Mouse (Mus musculus) hindbrain, embryonic 14.5 days (tissue): Measurements from ENCODE around the gene Neurog1. TPM values are rescaled to one million over a fixed set of nuclear protein-coding genes. Genes with fewer than 3 reads are reported as not detected.

Experiments used
- ATAC-seq: fragments of 200-750 bp; cut with Nextera tagmentation; 2 replicates; pipeline ENCODE4 v1.8.0; 2017; ENCODE audit warnings: moderate number of reproducible peaks, mild to moderate bottlenecking, moderate TSS enrichment, moderate library complexity; ENCODE audit not compliant: low FRiP score
- DNase-seq: peaks from one replicate; pipeline ENCODE4 v3.0.0-alpha.2; 2015; ENCODE audit warnings: low spot score
- H3K27ac ChIP-seq: fragments of 300-500 bp; sonication (generic); 2 replicates; pipeline ENCODE4 v1.5.1; 2014; ENCODE audit warnings: mild to moderate bottlenecking, moderate library complexity
- H3K27me3 ChIP-seq: fragments of 300-500 bp; sonication (generic); 2 replicates; pipeline ENCODE4 v1.6.1; 2014; ENCODE audit warnings: mild to moderate bottlenecking, low read length, mixed read lengths; ENCODE audit not compliant: control insufficient read depth, insufficient read depth
- H3K36me3 ChIP-seq: fragments of 300-500 bp; sonication (generic); replicated peaks from 2 replicates; pipeline ENCODE4 v1.6.1; 2014; ENCODE audit not compliant: control insufficient read depth, insufficient read depth
- H3K4me1 ChIP-seq: fragments of 300-500 bp; sonication (generic); replicated peaks from 2 replicates; pipeline ENCODE4 v1.6.1; 2014; ENCODE audit warnings: antibody characterized with exemption, low read length, mixed read lengths; ENCODE audit not compliant: control insufficient read depth, insufficient read depth
- H3K4me2 ChIP-seq: fragments of 300-500 bp; sonication (generic); replicated peaks from 2 replicates; pipeline ENCODE4 v1.6.1; 2014; ENCODE audit warnings: mild to moderate bottlenecking, moderate library complexity
- H3K4me3 ChIP-seq: fragments of 300-500 bp; sonication (generic); replicated peaks from 2 replicates; pipeline ENCODE4 v1.5.1; 2014; ENCODE audit warnings: mild to moderate bottlenecking, low read length
- H3K9ac ChIP-seq: fragments of 300-500 bp; sonication (generic); 2 replicates; pipeline ENCODE4 v1.6.1; 2014
- H3K9me3 ChIP-seq: fragments of 300-500 bp; sonication (generic); 2 replicates; pipeline ENCODE4 v1.6.1; 2016; ENCODE audit warnings: low read length; ENCODE audit not compliant: control insufficient read depth
- WGBS: fragments of 180-500 bp; shearing (Covaris S2); extraction: QIAGEN DNeasy Blood & Tissue Kit; methylation state at CpG from one replicate; pipeline ENCODE4 v1.1.7; 2014; 5-methylcytosine and 5-hydroxymethylcytosine counted together
- polyA plus RNA-seq: library from polyadenylated mRNA; unstranded; fragments of >200 nt; fragmentation: Nextera tagmentation; extraction: Ambion mirVana; gene quantifications from 2 replicates; pipeline ENCODE4 v1.2.1, GENCODE M21; 2014

Gene Neurog1
- polyA plus RNA-seq, 1 experiment from 2014 or later: not detected

DNA sequence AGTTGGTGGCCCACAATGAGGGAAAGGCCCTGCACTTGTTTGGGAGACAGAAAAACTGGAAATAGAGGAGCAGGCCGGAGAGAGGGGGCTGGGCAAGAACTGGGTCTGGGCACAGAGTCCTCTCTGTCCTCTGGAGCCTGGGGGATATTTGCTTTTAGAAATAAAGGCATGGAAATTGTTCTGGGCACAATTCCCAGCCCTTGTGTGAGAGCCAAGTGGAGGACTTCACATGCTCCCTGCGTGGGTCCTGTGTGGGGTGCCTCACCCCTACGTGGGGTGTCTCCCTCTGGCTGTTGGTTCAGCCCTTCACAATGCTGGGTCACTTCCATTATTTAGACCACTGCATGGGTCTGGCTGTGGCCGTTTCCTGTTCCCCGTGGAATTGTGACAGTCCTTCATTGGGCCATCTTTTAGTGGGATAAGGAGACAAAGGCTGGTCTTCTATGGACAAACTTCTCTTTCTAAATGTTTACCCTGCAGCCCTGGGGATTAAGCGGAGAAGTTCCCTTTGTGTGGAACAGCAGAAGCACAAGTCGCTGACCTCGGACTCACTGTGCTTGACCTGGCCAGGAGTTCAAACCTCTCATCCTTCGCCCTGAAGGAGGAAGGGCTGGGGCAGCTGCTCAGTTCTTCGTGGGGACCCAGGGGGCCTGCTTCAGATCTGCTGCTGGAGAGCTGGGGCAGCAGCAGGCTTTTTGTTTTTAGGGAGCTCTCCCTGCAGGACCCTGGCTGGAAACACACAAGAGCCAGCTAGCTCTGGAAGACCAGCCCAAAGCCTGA is 25.6 kb downstream of the Neurog1 start:
- H3K36me3 ChIP-seq: no peaks in the 10 kb centered on the region
- H3K9ac ChIP-seq: no peak overlapping the region
- ATAC-seq: 0 out of 2 replicates have a peak, but pooled peaks have one; percentile 45
- H3K4me3 ChIP-seq: no peak overlapping the region
- H3K27me3 ChIP-seq: peaks cover 88% of the 10 kb centered on the region
- 11% methylated on average over 10 of the region's 10 CpGs for WGBS
- peak; percentile 59 for DNase-seq
- H3K27ac ChIP-seq: no peak overlapping the region; the same call in 1 of the 2 replicates
- H3K4me2 ChIP-seq: no peak overlapping the region
- no peaks in the 10 kb centered on the region for H3K9me3 ChIP-seq
- peaks cover 11% of the 10 kb centered on the region for H3K4me1 ChIP-seq

DNA sequence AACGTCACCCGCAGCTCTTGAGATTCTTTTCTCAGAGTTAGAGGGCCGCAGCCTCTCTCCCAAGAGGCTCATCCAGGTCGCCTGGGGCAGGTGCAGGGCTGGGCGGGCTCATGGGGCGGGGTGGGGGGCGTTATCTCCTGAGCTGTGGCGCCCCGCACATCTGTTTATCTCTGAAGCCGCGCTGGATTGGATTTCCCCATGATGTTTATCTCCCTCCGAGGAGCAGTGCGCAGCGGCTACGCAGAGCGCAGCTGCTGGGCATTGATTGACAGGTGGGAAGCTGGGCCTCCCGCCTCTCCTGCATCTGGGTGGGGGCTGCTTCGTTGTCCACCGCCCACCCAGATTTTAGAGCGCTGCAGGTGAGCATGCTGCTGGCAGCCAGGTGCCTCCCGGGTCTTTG is 28.3 kb downstream of the Neurog1 start:
- Histone ChIP-seq H3K9ac (no peak overlapping the region), H3K4me3 (no peak overlapping the region), H3K36me3 (no peaks in the 10 kb centered on the region), H3K4me1 (peaks cover 13% of the 10 kb centered on the region), H3K9me3 (no peaks in the 10 kb centered on the region), H3K27me3 (peaks cover 89% of the 10 kb centered on the region), H3K27ac (no peak overlapping the region), H3K4me2 (no peak overlapping the region)
- 7% methylated on average over 21 of the region's 21 CpGs for WGBS
- DNase-seq (no peak), ATAC-seq (no peak)

DNA sequence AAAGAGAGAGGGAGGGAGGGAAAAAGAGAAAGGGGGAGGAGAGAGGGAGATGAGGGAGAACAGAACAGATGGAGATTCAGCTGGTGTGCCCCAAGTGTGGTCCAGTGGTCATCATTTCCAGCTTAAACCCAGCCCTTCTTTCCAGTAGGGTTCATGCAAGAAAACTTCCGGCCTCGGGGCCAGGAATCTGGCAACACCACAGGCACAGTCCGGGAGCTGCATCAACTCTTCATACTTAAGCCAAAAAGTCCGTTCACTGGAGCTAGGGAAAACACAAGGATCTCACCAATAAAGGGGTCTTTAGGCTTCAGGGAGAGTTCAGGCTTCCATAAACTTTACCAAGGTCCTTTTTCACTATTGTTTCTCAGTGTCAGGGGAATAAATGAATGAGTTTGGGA is 29.1 kb downstream of the Neurog1 start:
- 7% methylated on average over 4 of the region's 4 CpGs for WGBS
- DNase-seq (no peak), ATAC-seq (no peak)
- Histone ChIP-seq H3K4me2 (no peak overlapping the region; the same call in 1 of the 2 replicates), H3K27ac (no peak overlapping the region), H3K36me3 (no peaks in the 10 kb centered on the region), H3K4me3 (no peak overlapping the region), H3K4me1 (peaks cover 13% of the 10 kb centered on the region), H3K27me3 (peaks cover 86% of the 10 kb centered on the region), H3K9me3 (no peaks in the 10 kb centered on the region), H3K9ac (no peak overlapping the region)

DNA sequence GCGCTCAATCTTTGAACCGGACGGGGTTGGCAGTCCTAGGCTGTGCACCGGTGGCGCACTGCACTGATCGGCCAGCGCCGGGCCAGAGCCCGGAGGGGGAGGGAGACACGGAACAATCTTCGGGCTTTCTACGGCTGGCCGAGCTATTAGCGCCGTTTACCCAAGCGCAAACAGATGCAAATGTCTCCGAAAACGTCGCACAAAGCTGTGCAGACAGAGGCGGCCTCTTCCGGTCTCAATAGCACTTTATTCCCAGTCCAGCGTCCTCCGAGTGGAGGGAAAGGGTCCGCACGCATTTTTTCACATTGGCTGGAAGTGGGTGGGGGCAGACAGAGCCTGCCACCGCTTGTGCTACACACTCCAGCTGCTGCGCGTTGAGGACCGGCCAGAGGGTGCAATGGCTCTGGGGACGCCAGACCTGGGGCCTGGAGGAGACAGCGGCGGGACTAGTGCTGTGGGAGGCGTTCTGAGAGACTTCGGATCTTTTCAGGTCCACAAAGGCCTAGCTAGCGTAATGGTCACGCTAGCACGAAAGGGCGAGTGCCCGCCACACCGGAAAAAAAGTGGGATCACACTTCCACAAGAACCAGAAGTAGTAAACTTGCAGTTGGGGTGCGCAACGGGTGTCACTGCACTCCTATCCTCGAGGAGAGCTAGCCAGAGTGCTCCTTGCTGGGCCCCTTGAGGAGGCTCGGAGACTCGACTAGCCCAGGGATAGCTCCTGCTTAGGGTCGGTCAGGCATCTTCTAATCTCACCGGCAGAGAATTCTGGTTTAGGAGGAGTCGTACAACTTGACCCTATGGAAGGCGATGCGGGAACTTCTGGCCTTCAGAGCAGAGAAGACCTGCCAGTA is 29.7 kb downstream of the Neurog1 start:
- Histone ChIP-seq H3K4me1 (peaks cover 13% of the 10 kb centered on the region), H3K4me2 (peak overlapping the region; percentile 72), H3K9ac (peak overlapping the region; percentile 44; the same call in 1 of the 2 replicates), H3K36me3 (no peaks in the 10 kb centered on the region), H3K27ac (no peak overlapping the region), H3K4me3 (peak overlapping the region; percentile 32), H3K9me3 (no peaks in the 10 kb centered on the region), H3K27me3 (peaks cover 82% of the 10 kb centered on the region)
- 2% methylated on average over 50 of the region's 50 CpGs for WGBS
- peak; percentile 54 for DNase-seq
- ATAC-seq: peak; percentile 65; the same call in 1 of the 2 replicates

DNA sequence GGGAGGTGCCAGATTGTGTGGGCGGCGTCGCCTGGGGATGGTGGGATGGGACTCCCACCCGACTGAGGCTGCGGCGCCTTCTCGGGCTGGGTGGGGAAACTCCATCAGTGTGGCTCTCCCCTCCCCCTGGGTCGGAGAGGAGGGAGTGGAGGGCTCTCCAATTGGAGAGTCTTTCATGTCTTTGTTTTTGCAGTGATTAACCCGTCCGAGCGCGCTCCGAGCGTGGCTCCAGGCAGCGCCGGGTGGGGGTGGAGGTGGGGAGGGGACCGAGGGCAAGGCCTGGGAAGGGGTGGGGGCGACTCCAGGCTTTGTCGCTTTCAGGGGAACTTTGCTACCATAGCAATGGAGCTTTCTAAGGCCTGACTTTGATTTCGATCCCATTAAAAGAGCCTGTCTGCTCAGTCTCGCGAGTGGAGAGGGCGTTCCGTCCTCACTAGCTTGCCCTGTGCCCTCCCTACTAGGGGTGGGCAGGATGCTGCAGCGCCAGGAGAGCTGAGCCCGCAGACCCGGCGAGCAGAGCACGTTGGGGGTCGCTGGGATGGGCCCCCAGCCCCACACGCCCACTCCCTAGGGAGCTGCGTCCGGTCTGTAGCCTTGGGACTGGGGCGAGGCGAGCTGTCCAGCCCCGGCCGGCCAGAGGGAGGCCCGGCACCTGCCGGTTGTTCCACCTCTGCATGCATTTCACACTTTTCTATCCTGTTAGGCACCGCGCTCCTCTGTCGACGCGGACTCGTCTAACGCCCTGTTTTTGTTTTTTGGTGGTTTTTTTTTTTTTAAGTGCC is 30.6 kb downstream of the Neurog1 start:
- Histone ChIP-seq H3K27ac (peak overlapping the region; percentile 59), H3K9ac (peak overlapping the region; percentile 44), H3K4me1 (peaks cover 14% of the 10 kb centered on the region), H3K36me3 (no peaks in the 10 kb centered on the region), H3K4me2 (peak overlapping the region; percentile 72), H3K27me3 (peaks cover 84% of the 10 kb centered on the region), H3K4me3 (peak overlapping the region; percentile 32), H3K9me3 (no peaks in the 10 kb centered on the region)
- peak; percentile 79 for ATAC-seq
- WGBS: 0% methylated on average over 45 of the region's 46 CpGs
- DNase-seq: no peak

DNA sequence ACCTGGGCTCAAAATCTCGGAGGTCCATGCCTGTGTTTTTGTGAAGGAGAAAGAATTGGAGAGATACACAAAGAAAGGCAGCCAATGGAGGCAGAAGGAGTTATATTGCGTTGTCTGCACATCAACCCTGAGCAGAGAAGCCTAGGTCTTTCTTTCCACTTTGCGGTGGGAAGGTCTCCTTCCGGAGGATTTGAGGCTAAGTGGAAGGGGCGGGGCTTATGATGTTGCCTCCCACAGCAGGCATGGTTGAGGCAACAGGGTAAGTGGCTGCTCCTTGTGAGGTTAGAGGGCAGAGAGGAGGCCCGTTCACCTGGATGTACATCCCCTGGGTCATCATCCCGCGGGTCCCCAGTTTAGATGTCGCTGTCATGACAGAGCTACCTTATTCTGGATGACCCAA is 32.7 kb downstream of the Neurog1 start:
- WGBS: 68% methylated on average over 9 of the region's 9 CpGs
- no peaks in the 10 kb centered on the region for H3K9me3 ChIP-seq
- no peaks in the 10 kb centered on the region for H3K36me3 ChIP-seq
- peaks cover 78% of the 10 kb centered on the region for H3K27me3 ChIP-seq
- H3K9ac ChIP-seq: no peak overlapping the region
- H3K4me1 ChIP-seq: peaks cover 25% of the 10 kb centered on the region
- H3K4me3 ChIP-seq: no peak overlapping the region
- no peak overlapping the region for H3K4me2 ChIP-seq
- no peak overlapping the region for H3K27ac ChIP-seq
- ATAC-seq (no peak), DNase-seq (no peak)

DNA sequence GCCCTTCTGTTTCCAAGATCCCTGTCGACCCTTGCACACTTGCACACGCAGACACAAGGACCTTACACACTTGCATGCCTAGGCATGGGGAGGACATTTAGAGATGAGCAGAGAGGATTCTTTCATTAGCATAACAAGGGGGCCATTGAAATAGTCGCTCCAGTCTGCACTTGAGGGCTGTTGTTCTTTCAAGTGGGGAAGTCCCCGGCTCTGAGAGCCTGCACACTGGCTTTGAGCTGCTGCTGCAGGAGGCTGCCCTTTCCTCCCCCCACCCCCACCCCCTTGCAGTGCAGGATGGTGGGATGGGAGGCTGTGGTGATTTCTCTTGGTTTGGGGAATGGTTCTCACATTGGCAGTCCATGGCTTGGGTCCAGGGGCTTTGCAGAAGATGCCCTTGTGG is 35.9 kb downstream of the Neurog1 start:
- no peak for DNase-seq
- Histone ChIP-seq H3K4me2 (no peak overlapping the region), H3K9me3 (peaks cover 10% of the 10 kb centered on the region), H3K4me3 (no peak overlapping the region), H3K27me3 (peaks cover 61% of the 10 kb centered on the region), H3K4me1 (peaks cover 12% of the 10 kb centered on the region; the same call in 1 of the 2 replicates), H3K36me3 (no peaks in the 10 kb centered on the region), H3K9ac (no peak overlapping the region), H3K27ac (no peak overlapping the region)
- WGBS: 4% methylated on average over 4 of the region's 4 CpGs
- no peak for ATAC-seq

DNA sequence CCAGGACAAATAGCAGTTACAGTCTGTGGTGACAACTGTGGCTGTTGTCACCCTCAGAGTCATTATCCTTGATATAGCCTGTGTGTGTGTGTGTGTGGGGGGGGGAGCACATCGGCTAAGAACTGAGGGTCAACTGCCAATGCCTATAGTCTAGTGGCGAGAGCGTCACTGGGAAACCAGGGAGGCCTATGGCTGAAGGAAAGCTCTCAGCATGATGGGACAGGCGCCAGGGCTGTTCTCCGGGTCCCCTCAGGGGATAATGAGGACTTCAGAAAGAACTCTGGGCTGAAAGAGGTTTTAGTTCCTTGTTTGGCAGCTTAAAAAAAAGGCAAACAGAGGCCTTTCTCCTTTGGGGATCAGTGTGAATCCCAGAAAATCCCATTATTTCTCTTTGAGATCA is 37.3 kb downstream of the Neurog1 start:
- Histone ChIP-seq H3K27ac (no peak overlapping the region), H3K9ac (no peak overlapping the region), H3K4me2 (no peak overlapping the region), H3K36me3 (no peaks in the 10 kb centered on the region), H3K27me3 (peaks cover 64% of the 10 kb centered on the region), H3K4me1 (peaks cover 12% of the 10 kb centered on the region; the same call in 1 of the 2 replicates), H3K4me3 (no peak overlapping the region), H3K9me3 (peaks cover 17% of the 10 kb centered on the region)
- 37% methylated on average over 5 of the region's 5 CpGs for WGBS
- ATAC-seq: no peak
- DNase-seq: no peak

DNA sequence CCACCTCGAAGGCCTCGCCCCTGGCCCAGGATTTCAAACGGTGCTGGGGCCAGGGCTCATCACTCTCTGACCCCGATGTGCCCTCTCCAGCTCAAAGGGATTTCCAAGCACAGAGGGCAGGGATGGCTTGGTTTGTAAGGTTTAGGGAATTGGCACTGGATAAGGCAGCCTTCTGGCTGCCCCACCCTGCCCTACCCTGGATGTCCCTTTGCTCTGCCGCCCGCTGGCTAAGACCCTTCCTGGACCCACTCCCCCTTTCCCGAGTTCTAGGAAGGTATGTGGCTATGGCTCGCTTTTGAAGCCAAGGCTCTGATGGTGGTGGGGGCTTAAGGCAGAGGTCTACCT is 42.9 kb downstream of the Neurog1 start:
- Histone ChIP-seq H3K4me3 (no peak overlapping the region), H3K27ac (no peak overlapping the region), H3K4me2 (peak overlapping the region; percentile 41), H3K36me3 (no peaks in the 10 kb centered on the region), H3K27me3 (peaks cover 77% of the 10 kb centered on the region), H3K9me3 (peaks cover 17% of the 10 kb centered on the region), H3K4me1 (peaks cover 5% of the 10 kb centered on the region; the same call in 1 of the 2 replicates), H3K9ac (no peak overlapping the region)
- ATAC-seq: no peak
- no peak for DNase-seq
- 8% methylated on average over 8 of the region's 8 CpGs for WGBS
